Mouse (Mus musculus): Measurements from ENCODE around the gene Tbc1d5. TPM values are rescaled to one million over a fixed set of nuclear protein-coding genes. Genes with fewer than 3 reads are reported as not detected.
A peak's percentile ranks its signal among the peaks of the same experiment; 100 is the strongest.

The Tbc1d5 gene
- polyA plus RNA-seq, 1 experiment from 2014 or later = 13.9 TPM

GRCm38 (mm10) chr17:51194787-51195186, 15.6 kb upstream of the Tbc1d5 start:
- H3K4me1 ChIP-seq (replicated peaks; ENCODE audit: control insufficient read depth, insufficient read depth, low read length) = no peaks in the 10 kb centered on the region
- H3K27me3 ChIP-seq (ENCODE audit: control insufficient read depth, insufficient read depth, low read length) = no peaks in the 10 kb centered on the region
- no peak overlapping the region for H3K27ac ChIP-seq (ENCODE audit: low read depth, low read length)
- 84% methylated on average over 2 of the region's 2 CpGs for WGBS
- ATAC-seq (replicated peaks; ENCODE audit: low FRiP score) (no peak), DNase-seq (ENCODE audit: low spot score) (no peak)
- H3K9ac ChIP-seq (ENCODE audit: low read length) = no peak overlapping the region
- H3K4me2 ChIP-seq (ENCODE audit: low read depth, low read length, severe bottlenecking) = no peak overlapping the region
- H3K36me3 ChIP-seq (ENCODE audit: control insufficient read depth, insufficient read depth, low read length) = no peaks in the 10 kb centered on the region
- no peaks in the 10 kb centered on the region for H3K9me3 ChIP-seq (ENCODE audit: control insufficient read depth, low read length)
- no peak overlapping the region for H3K4me3 ChIP-seq (ENCODE audit: low read depth, low read length)

GRCm38 (mm10) chr17:51191381-51191780, 12.2 kb upstream of the Tbc1d5 start:
- ATAC-seq (replicated peaks; ENCODE audit: low FRiP score) = no peak
- Histone ChIP-seq H3K4me3 (ENCODE audit: low read depth, low read length) (no peak overlapping the region), H3K9ac (ENCODE audit: low read length) (no peak overlapping the region), H3K4me2 (ENCODE audit: low read depth, low read length, severe bottlenecking) (no peak overlapping the region), H3K27ac (ENCODE audit: low read depth, low read length) (no peak overlapping the region), H3K9me3 (ENCODE audit: control insufficient read depth, low read length) (no peaks in the 10 kb centered on the region), H3K4me1 (replicated peaks; ENCODE audit: control insufficient read depth, insufficient read depth, low read length) (no peaks in the 10 kb centered on the region), H3K36me3 (ENCODE audit: control insufficient read depth, insufficient read depth, low read length) (no peaks in the 10 kb centered on the region), H3K27me3 (ENCODE audit: control insufficient read depth, insufficient read depth, low read length) (no peaks in the 10 kb centered on the region)
- WGBS = 93% methylated on average over 1 of the region's 1 CpGs
- no peak for DNase-seq (ENCODE audit: low spot score)

GRCm38 (mm10) chr17:51182715-51183114, 3.6 kb upstream of the Tbc1d5 start:
- 84% methylated on average over 2 of the region's 2 CpGs for WGBS
- H3K9me3 ChIP-seq (ENCODE audit: control insufficient read depth, low read length) = no peaks in the 10 kb centered on the region
- DNase-seq (ENCODE audit: low spot score) (no peak), ATAC-seq (replicated peaks; ENCODE audit: low FRiP score) (no peak)
- H3K9ac ChIP-seq (ENCODE audit: low read length) = no peak overlapping the region
- H3K27me3 ChIP-seq (ENCODE audit: control insufficient read depth, insufficient read depth, low read length) = no peaks in the 10 kb centered on the region
- H3K27ac ChIP-seq (ENCODE audit: low read depth, low read length) = no peak overlapping the region
- no peaks in the 10 kb centered on the region for H3K36me3 ChIP-seq (ENCODE audit: control insufficient read depth, insufficient read depth, low read length)
- no peaks in the 10 kb centered on the region for H3K4me1 ChIP-seq (replicated peaks; ENCODE audit: control insufficient read depth, insufficient read depth, low read length)
- H3K4me2 ChIP-seq (ENCODE audit: low read depth, low read length, severe bottlenecking) = no peak overlapping the region
- H3K4me3 ChIP-seq (ENCODE audit: low read depth, low read length) = no peak overlapping the region

GRCm38 (mm10) chr17:51178491-51179194, 509 bp downstream of the Tbc1d5 start:
- Histone ChIP-seq H3K27ac (ENCODE audit: low read depth, low read length) (peak overlapping the region; percentile 95), H3K27me3 (ENCODE audit: control insufficient read depth, insufficient read depth, low read length) (no peaks in the 10 kb centered on the region), H3K4me1 (replicated peaks; ENCODE audit: control insufficient read depth, insufficient read depth, low read length) (no peaks in the 10 kb centered on the region), H3K36me3 (ENCODE audit: control insufficient read depth, insufficient read depth, low read length) (no peaks in the 10 kb centered on the region), H3K9ac (ENCODE audit: low read length) (peak overlapping the region; percentile 98), H3K9me3 (ENCODE audit: control insufficient read depth, low read length) (no peaks in the 10 kb centered on the region), H3K4me2 (ENCODE audit: low read depth, low read length, severe bottlenecking) (peak overlapping the region; percentile 70), H3K4me3 (ENCODE audit: low read depth, low read length) (peak overlapping the region; percentile 77)
- DNase-seq (ENCODE audit: low spot score) (peak; percentile 82), ATAC-seq (replicated peaks; ENCODE audit: low FRiP score) (peak; percentile 82)
- under 1% methylated on average over 51 of the region's 59 CpGs for WGBS

GRCm38 (mm10) chr17:51177923-51178322, 1.2 kb downstream of the Tbc1d5 start:
- Histone ChIP-seq H3K4me2 (ENCODE audit: low read depth, low read length, severe bottlenecking) (peak overlapping the region; percentile 70), H3K9ac (ENCODE audit: low read length) (peak overlapping the region; percentile 98), H3K36me3 (ENCODE audit: control insufficient read depth, insufficient read depth, low read length) (no peaks in the 10 kb centered on the region), H3K9me3 (ENCODE audit: control insufficient read depth, low read length) (no peaks in the 10 kb centered on the region), H3K4me1 (replicated peaks; ENCODE audit: control insufficient read depth, insufficient read depth, low read length) (no peaks in the 10 kb centered on the region), H3K4me3 (ENCODE audit: low read depth, low read length) (peak overlapping the region; percentile 77), H3K27me3 (ENCODE audit: control insufficient read depth, insufficient read depth, low read length) (no peaks in the 10 kb centered on the region), H3K27ac (ENCODE audit: low read depth, low read length) (no peak overlapping the region)
- ATAC-seq (replicated peaks; ENCODE audit: low FRiP score) (no peak), DNase-seq (ENCODE audit: low spot score) (no peak)
- 61% methylated on average over 6 of the region's 6 CpGs for WGBS

GRCm38 (mm10) chr17:51172332-51172731, 6.8 kb downstream of the Tbc1d5 start:
- no peaks in the 10 kb centered on the region for H3K27me3 ChIP-seq (ENCODE audit: control insufficient read depth, insufficient read depth, low read length)
- 74% methylated on average over 1 of the region's 1 CpGs for WGBS
- no peak overlapping the region for H3K27ac ChIP-seq (ENCODE audit: low read depth, low read length)
- no peaks in the 10 kb centered on the region for H3K9me3 ChIP-seq (ENCODE audit: control insufficient read depth, low read length)
- H3K4me2 ChIP-seq (ENCODE audit: low read depth, low read length, severe bottlenecking) = no peak overlapping the region
- no peak for DNase-seq (ENCODE audit: low spot score)
- H3K36me3 ChIP-seq (ENCODE audit: control insufficient read depth, insufficient read depth, low read length) = no peaks in the 10 kb centered on the region
- no peak overlapping the region for H3K4me3 ChIP-seq (ENCODE audit: low read depth, low read length)
- H3K9ac ChIP-seq (ENCODE audit: low read length) = no peak overlapping the region
- no peak for ATAC-seq (replicated peaks; ENCODE audit: low FRiP score)
- H3K4me1 ChIP-seq (replicated peaks; ENCODE audit: control insufficient read depth, insufficient read depth, low read length) = no peaks in the 10 kb centered on the region

GRCm38 (mm10) chr17:51171504-51171903, 7.6 kb downstream of the Tbc1d5 start:
- no peak for ATAC-seq (replicated peaks; ENCODE audit: low FRiP score)
- no peak overlapping the region for H3K9ac ChIP-seq (ENCODE audit: low read length)

GRCm38 (mm10) chr17:51169911-51170310, 9.2 kb downstream of the Tbc1d5 start:
- no peak for ATAC-seq (replicated peaks; ENCODE audit: low FRiP score)
- Histone ChIP-seq H3K27ac (ENCODE audit: low read depth, low read length) (no peak overlapping the region), H3K4me3 (ENCODE audit: low read depth, low read length) (no peak overlapping the region), H3K4me2 (ENCODE audit: low read depth, low read length, severe bottlenecking) (no peak overlapping the region), H3K9me3 (ENCODE audit: control insufficient read depth, low read length) (no peaks in the 10 kb centered on the region), H3K36me3 (ENCODE audit: control insufficient read depth, insufficient read depth, low read length) (no peaks in the 10 kb centered on the region), H3K4me1 (replicated peaks; ENCODE audit: control insufficient read depth, insufficient read depth, low read length) (no peaks in the 10 kb centered on the region), H3K27me3 (ENCODE audit: control insufficient read depth, insufficient read depth, low read length) (no peaks in the 10 kb centered on the region), H3K9ac (ENCODE audit: low read length) (no peak overlapping the region)
- 82% methylated on average over 4 of the region's 4 CpGs for WGBS
- no peak for DNase-seq (ENCODE audit: low spot score)

More at GRCm38 (mm10) chr17:51171504-51171903, 7.6 kb downstream of the Tbc1d5 start:
- no peaks in the 10 kb centered on the region for H3K4me1 ChIP-seq (replicated peaks; ENCODE audit: control insufficient read depth, insufficient read depth, low read length)
- no peak overlapping the region for H3K4me2 ChIP-seq (ENCODE audit: low read depth, low read length, severe bottlenecking)
- no peaks in the 10 kb centered on the region for H3K36me3 ChIP-seq (ENCODE audit: control insufficient read depth, insufficient read depth, low read length)
- H3K9me3 ChIP-seq (ENCODE audit: control insufficient read depth, low read length) = no peaks in the 10 kb centered on the region
- 95% methylated on average over 3 of the region's 3 CpGs for WGBS
- no peaks in the 10 kb centered on the region for H3K27me3 ChIP-seq (ENCODE audit: control insufficient read depth, insufficient read depth, low read length)
- H3K4me3 ChIP-seq (ENCODE audit: low read depth, low read length) = no peak overlapping the region
- DNase-seq (ENCODE audit: low spot score) = no peak
- no peak overlapping the region for H3K27ac ChIP-seq (ENCODE audit: low read depth, low read length)

- DNase-seq (ENCODE audit: low spot score) (no peak), ATAC-seq (replicated peaks; ENCODE audit: low FRiP score) (no peak)
- H3K27me3 ChIP-seq (ENCODE audit: control insufficient read depth, insufficient read depth, low read length) = no peaks in the 10 kb centered on the region
- no peak overlapping the region for H3K27ac ChIP-seq (ENCODE audit: low read depth, low read length)
- H3K4me1 ChIP-seq (replicated peaks; ENCODE audit: control insufficient read depth, insufficient read depth, low read length) = no peaks in the 10 kb centered on the region
- H3K4me2 ChIP-seq (ENCODE audit: low read depth, low read length, severe bottlenecking) = no peak overlapping the region
- H3K4me3 ChIP-seq (ENCODE audit: low read depth, low read length) = no peak overlapping the region
- no peak overlapping the region for H3K9ac ChIP-seq (ENCODE audit: low read length)
- no peaks in the 10 kb centered on the region for H3K9me3 ChIP-seq (ENCODE audit: control insufficient read depth, low read length)
- H3K36me3 ChIP-seq (ENCODE audit: control insufficient read depth, insufficient read depth, low read length) = no peaks in the 10 kb centered on the region
Observed at GRCm38 (mm10) chr17:51162366-51162765, 16.8 kb downstream of the Tbc1d5 start.

Data from forebrain, embryonic 11.5 days (tissue).